Mouse (Mus musculus) heart, adult 2 months (tissue): ENCODE results near the gene Sdf2. TPM values are rescaled to one million over a fixed set of nuclear protein-coding genes. Genes with fewer than 3 reads are reported as not detected.
A peak's percentile ranks its signal among the peaks of the same experiment; 100 is the strongest.

ENCODE experiments used
- DNase-seq, 2 experiments: peaks; one replicate each; pipeline ENCODE4 v3.0.0; 2021
- H3K27ac ChIP-seq: fragments of 200-600 bp; 2 replicates; pipeline ENCODE4 v1.8.1; 2022
- H3K27me3 ChIP-seq: fragments of 200-500 bp; 2 replicates; pipeline ENCODE4 v1.6.1; 2012; ENCODE audit warnings: mild to moderate bottlenecking, low read length, inconsistent platforms, mixed read lengths; ENCODE audit not compliant: control insufficient read depth, insufficient read depth
- H3K36me3 ChIP-seq: fragments of 200-500 bp; 2 replicates; pipeline ENCODE4 v1.6.1; 2012; ENCODE audit warnings: low read length, inconsistent platforms; ENCODE audit not compliant: control insufficient read depth, insufficient read depth
- H3K4me1 ChIP-seq: fragments of 200-500 bp; 2 replicates; pipeline ENCODE4 v1.6.1; 2011; ENCODE audit warnings: low read length; ENCODE audit not compliant: control insufficient read depth, insufficient read depth
- H3K4me3 ChIP-seq: fragments of 200-600 bp; 2 replicates; pipeline ENCODE4 v1.8.1; 2022
- H3K79me2 ChIP-seq: fragments of 200-500 bp; replicated peaks from 2 replicates; pipeline ENCODE4 v1.6.1; 2012; ENCODE audit warnings: mild to moderate bottlenecking, inconsistent platforms, low read length, moderate library complexity, mixed read lengths; ENCODE audit not compliant: control insufficient read depth, insufficient read depth
- H3K9ac ChIP-seq: fragments of 200-500 bp; 2 replicates; pipeline ENCODE4 v1.6.1; 2012; ENCODE audit warnings: low read depth, mild to moderate bottlenecking, control low read depth, inconsistent platforms, low read length, mixed read lengths
- CTCF ChIP-seq: fragments of 200-600 bp; IDR thresholded peaks from 2 replicates; pipeline ENCODE4 v1.8.1; 2022; ENCODE audit warnings: antibody characterized with exemption, mild to moderate bottlenecking, moderate library complexity
- EP300 ChIP-seq: fragments of 200-500 bp; IDR thresholded peaks from 2 replicates; pipeline ENCODE4 v1.6.1; 2011; ENCODE audit warnings: low read depth, low read length, control low read depth; ENCODE audit not compliant: insufficient read depth
- POLR2A ChIP-seq: fragments of 200-500 bp; IDR thresholded peaks from 2 replicates; pipeline ENCODE4 v1.6.1; 2011; ENCODE audit warnings: mild to moderate bottlenecking, low read depth, low read length, control low read depth; ENCODE audit not compliant: insufficient read depth
- WGBS: fragments of 180-500 bp; shearing (Covaris S2); methylation state at CpG from one replicate; pipeline ENCODE4 v1.1.7; 2018; 5-methylcytosine and 5-hydroxymethylcytosine counted together
- intact Hi-C: fragments of 180-260 bp; cut with DNase I; formaldehyde crosslinking; loops from one replicate; pipeline ENCODE4 v1.15.1; 2025
- long read RNA-seq: library from polyadenylated mRNA; stranded (forward); transcript quantifications from one replicate; pipeline ENCODE4 v2.0.0, GENCODE M21; 2021
- polyA plus RNA-seq: library from polyadenylated mRNA; depleted of rRNA; stranded (reverse); fragments of >200 nt; gene quantifications from 2 replicates; pipeline ENCODE4 v1.2.3, GENCODE M21; 2012; rRNA removed
- total RNA-seq, 2 experiments: library from RNA; stranded (reverse); gene quantifications; 2 replicates each; pipeline ENCODE4 v1.2.3; 2021

The Sdf2 gene
- total RNA-seq (10 to 100 TPM; 46.5 to 52.5 TPM), polyA plus RNA-seq (71.9 and 91.9 TPM in 2 replicates)
- long read RNA-seq, transcript Sdf2-201 (3 exons, 1,268 nt) = major isoform, 64 of 71 reads
- long read RNA-seq, partial matches to known transcripts = 7 of 71 reads
- long read RNA-seq, other reads (novel, unspliced or antisense) = 0 of 71 reads

- peaks cover 9% of the 10 kb centered on the region; the same call in 1 of the 2 replicates for H3K36me3 ChIP-seq
- WGBS = under 1% methylated on average over 50 of the region's 50 CpGs
- peak within 1 kb of the TSS; percentile 81 for H3K4me3 ChIP-seq
- H3K79me2 ChIP-seq = peaks cover 3% of the 10 kb centered on the region
- H3K27me3 ChIP-seq = no peaks in the 10 kb centered on the region
- H3K9ac ChIP-seq = peak within 1 kb of the TSS; percentile 83
- peak; percentile 92 for DNase-seq
- intact Hi-C loops = loop anchor here (1.0 kb wide), 1 partner anchor 15 kb away; no protein-coding TSS in a partner anchor
- TF ChIP-seq POLR2A (peak; percentile 76), EP300 (peak; percentile 13; the same call in 1 of the 2 replicates), CTCF (no peak)
- peaks cover 4% of the 10 kb centered on the region for H3K4me1 ChIP-seq
- peak within 1 kb of the TSS; percentile 92 for H3K27ac ChIP-seq
Observed at GRCm38 (mm10) chr11:78245627-78246317, at the start of gene Sdf2, which contains the start of gene Supt6. Gene Sdf2 (plus strand): TSS chr11:78245746. Gene Supt6 (minus strand): TSS chr11:78245987.

DNA sequence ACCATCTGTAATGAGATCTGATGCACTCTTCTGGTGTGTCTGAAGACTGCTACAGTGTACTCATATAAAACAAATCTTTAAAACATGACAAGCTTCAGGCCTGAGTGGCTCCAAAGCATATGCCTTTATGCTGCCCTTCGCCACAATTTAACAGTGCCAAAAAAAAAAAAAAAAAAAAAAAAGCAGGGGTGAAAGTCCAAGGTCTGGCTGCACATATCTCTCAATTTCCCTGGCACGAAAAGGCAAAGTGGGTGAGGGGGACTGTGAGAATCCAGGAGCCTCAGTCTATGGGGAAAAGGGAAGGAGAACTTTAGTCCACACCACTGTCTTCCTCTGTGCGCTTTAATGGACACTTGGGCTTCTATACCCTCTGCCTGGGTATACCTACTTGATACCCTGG is 43.2 kb upstream of the Sdf2 start:
- Histone ChIP-seq H3K4me1 (no peaks in the 10 kb centered on the region), H3K4me3 (no peak overlapping the region), H3K79me2 (no peaks in the 10 kb centered on the region), H3K36me3 (no peaks in the 10 kb centered on the region), H3K27ac (no peak overlapping the region), H3K27me3 (no peaks in the 10 kb centered on the region), H3K9ac (no peak overlapping the region)
- intact Hi-C loops = no loop called here
- DNase-seq = no peak
- 84% methylated on average over 3 of the region's 3 CpGs for WGBS
- TF ChIP-seq CTCF (no peak), EP300 (no peak), POLR2A (no peak)

DNA sequence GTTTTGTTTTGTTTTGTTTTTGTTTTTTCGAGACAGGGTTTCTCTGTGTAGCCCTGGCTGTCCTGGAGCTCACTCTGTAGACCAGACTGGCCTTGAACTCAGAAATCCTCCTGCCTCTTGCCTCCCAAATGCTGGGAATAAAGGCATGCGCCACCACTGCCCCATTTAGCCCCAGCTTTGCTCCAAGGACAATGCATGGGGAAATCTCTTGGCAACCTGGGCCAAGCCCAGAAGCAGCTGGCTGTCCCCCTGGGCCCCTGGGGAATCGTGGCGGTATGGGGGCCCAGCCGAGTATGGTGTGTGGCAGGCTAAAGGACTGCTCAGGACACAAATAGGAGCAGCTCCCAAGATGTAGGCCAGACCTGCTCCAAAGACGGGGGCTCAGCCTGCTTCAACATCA is 41.3 kb upstream of the Sdf2 start:
- intact Hi-C loops = no loop called here
- H3K79me2 ChIP-seq = no peaks in the 10 kb centered on the region
- TF ChIP-seq POLR2A (no peak), EP300 (no peak), CTCF (no peak)
- no peaks in the 10 kb centered on the region for H3K36me3 ChIP-seq
- H3K27ac ChIP-seq = no peak overlapping the region
- H3K4me3 ChIP-seq = no peak overlapping the region
- H3K4me1 ChIP-seq = no peaks in the 10 kb centered on the region
- WGBS = 68% methylated on average over 6 of the region's 6 CpGs
- no peak overlapping the region for H3K9ac ChIP-seq
- H3K27me3 ChIP-seq = no peaks in the 10 kb centered on the region
- DNase-seq = no peak

DNA sequence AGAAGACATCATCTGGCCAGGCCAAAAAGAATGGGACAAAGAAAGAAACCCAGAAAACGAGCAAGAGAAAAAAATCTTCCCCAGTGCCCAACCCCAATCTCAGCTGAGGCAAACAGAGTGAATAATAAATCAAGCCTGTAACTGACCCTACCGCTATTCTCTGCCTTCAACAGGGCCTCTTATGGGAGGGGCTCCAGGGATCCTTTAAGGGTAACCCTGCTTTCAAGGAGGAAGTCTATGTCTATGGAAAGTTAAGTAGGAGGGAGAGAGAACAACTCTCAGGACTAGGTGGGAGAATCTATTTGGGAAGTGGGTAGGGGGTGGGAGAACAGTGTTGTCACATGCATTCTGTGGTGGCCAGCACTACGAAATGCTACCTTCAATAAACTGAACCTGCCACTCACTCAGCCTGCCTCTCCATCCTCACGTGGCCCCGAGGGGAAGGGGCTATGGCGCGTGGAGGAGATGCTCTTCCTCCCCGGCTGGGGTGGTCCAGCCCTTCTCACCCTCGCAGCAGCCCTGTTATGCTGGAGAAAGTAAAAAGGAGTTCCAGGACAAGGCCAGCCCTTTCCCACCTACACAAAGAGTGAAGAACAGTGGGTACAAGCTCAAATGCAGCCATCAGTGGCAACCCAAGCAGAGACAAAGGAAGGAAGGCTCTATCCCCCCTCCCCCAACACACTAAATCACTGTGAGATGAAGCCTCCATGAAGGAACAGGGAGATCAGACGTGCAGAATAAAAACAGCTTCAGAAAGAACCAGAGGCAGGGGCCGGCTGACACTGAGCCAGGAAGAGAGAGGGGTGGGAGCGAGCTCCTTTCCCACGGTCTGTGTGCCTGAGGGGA is 40.0 kb upstream of the Sdf2 start:
- no peak overlapping the region for H3K9ac ChIP-seq
- intact Hi-C loops = no loop called here
- H3K27me3 ChIP-seq = no peaks in the 10 kb centered on the region
- no peaks in the 10 kb centered on the region for H3K36me3 ChIP-seq
- peaks cover under 1% of the 10 kb centered on the region; the same call in 1 of the 2 replicates for H3K4me1 ChIP-seq
- H3K4me3 ChIP-seq = no peak overlapping the region
- no peaks in the 10 kb centered on the region for H3K79me2 ChIP-seq
- no peak for DNase-seq
- 85% methylated on average over 13 of the region's 13 CpGs for WGBS
- no peak overlapping the region for H3K27ac ChIP-seq
- TF ChIP-seq CTCF (no peak), POLR2A (no peak)

- no peak for DNase-seq
- Histone ChIP-seq H3K36me3 (no peaks in the 10 kb centered on the region), H3K27me3 (no peaks in the 10 kb centered on the region), H3K27ac (no peak overlapping the region), H3K79me2 (no peaks in the 10 kb centered on the region), H3K4me1 (peaks cover 2% of the 10 kb centered on the region; the same call in 1 of the 2 replicates), H3K9ac (no peak overlapping the region), H3K4me3 (no peak overlapping the region)
- WGBS = 89% methylated on average over 7 of the region's 7 CpGs
- intact Hi-C loops = no loop called here
- TF ChIP-seq POLR2A (no peak), CTCF (no peak), EP300 (no peak)
Observed at GRCm38 (mm10) chr11:78207190-78207589, 38.4 kb upstream of the Sdf2 start.
